Mouse (Mus musculus) brain, embryonic 14.5 days (tissue): Measurements from ENCODE around the gene Zfp661. TPM values are rescaled to one million over a fixed set of nuclear protein-coding genes. Genes with fewer than 3 reads are reported as not detected.
"Not testable (repeated sequence)": the region's sequence is repeated elsewhere in the genome, so short reads cannot be mapped to it uniquely, and the experiment has no call there.

Experiments
- DNase-seq: peaks from one replicate; pipeline ENCODE4 v3.0.0-alpha.2; 2011; ENCODE audit warnings: low read depth
- CTCF ChIP-seq: fragments of 200-500 bp; IDR thresholded peaks from 2 replicates; pipeline ENCODE4 v1.5.1; 2012; ENCODE audit warnings: inconsistent platforms, mild to moderate bottlenecking, moderate library complexity, borderline replicate concordance; ENCODE audit not compliant: insufficient read depth, insufficient read length; ENCODE audit errors: extremely low read depth
- POLR2A ChIP-seq: fragments of 200-500 bp; IDR thresholded peaks from 2 replicates; pipeline ENCODE4 v1.6.1; 2012; ENCODE audit warnings: mild to moderate bottlenecking, inconsistent platforms, borderline replicate concordance; ENCODE audit not compliant: poor library complexity, insufficient read depth, insufficient read length, severe bottlenecking; ENCODE audit errors: extremely low read depth
- polyA plus RNA-seq: library from polyadenylated mRNA; depleted of rRNA; stranded (reverse); fragments of >200 nt; gene quantifications from 2 replicates; pipeline ENCODE4 v1.2.3, GENCODE M21; 2012

Gene Zfp661
- polyA plus RNA-seq, 1 experiment: 9.3 TPM

DNA sequence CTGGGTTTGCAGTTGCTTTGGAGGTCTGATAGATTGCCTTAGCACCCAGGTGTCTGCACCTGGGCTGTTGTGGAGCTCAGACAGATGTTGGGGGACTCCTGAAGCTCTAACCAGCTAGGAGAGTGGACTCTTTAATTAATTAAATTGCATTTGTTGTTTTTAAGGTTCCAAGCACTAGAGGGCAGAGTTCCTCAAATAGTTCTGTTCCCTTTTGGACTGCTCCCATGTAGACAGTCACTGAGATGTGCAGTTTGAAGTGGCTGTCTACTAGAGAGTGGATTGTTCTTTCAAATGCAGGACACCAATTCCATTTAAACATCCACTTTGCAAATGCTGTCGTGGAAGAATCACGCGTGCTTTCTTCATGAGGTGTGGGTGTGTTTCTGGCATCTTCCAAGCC lies 21.3 kb upstream of the Zfp661 start:
- peak; percentile 81 for DNase-seq
- TF ChIP-seq CTCF (peak; percentile 25; the same call in 1 of the 2 replicates), POLR2A (no peak)

DNA sequence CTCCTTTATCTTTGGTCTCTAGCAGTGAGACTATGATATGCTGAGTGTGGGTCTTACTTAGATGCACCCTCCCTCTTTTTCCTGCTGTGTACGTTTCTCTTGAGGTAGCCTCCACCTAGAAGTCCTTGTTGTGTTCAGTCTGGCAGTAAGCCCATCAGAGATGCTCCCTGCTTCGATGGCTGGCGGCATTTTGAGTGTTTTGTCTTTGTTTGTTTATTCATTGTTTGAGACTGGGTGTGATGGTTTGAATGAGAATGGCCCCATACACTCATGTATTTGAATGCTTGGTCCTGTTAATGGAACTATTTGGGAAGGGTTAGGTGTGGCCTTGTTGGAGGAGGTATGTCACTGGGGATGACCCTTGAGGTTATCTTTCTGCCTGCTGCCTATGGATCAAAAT lies 18.3 kb upstream of the Zfp661 start:
- no peak for TF ChIP-seq CTCF
- no peak for TF ChIP-seq POLR2A
- no peak for DNase-seq

DNA sequence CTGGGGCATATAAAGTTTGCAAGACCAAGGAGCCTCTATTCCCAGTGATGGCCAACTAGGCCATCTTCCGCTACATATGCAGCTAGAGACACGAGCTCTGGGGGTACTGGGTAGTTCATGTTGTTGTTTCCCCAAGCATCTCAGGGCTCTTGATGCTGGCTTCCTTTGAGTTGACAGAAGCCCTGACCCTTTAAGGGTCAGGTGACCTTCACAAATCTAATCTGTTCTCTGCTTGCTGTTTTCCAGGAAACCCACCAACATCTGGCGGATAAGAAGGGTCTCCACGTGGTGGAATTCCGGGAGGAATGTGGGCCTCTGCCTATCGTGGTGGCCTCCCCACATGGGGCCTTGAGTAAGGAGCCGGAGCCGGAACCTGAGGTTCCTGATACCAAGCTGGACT lies 16.5 kb upstream of the Zfp661 start:
- not testable (repeated sequence) for DNase-seq

DNA sequence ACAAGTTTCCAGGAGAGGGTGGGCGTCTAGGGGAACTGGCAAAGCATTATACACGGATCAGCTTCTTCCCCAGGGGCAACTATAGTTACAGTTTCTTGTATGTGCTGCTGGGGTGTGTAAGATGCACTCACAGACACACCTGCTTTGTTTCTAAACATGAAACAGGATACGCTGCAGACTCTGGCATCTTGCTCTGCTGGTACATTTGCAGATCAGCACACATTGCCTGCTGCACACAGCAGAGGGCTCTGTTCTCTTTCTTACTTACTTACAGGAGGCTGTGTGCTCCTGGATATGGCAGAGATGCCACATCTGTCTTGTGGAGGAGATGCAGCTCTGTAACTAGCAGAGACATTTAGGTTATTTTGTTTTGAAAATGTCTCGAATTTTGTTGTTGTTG lies 3.9 kb upstream of the Zfp661 start:
- no peak for DNase-seq
- TF ChIP-seq CTCF (no peak), POLR2A (no peak)

DNA sequence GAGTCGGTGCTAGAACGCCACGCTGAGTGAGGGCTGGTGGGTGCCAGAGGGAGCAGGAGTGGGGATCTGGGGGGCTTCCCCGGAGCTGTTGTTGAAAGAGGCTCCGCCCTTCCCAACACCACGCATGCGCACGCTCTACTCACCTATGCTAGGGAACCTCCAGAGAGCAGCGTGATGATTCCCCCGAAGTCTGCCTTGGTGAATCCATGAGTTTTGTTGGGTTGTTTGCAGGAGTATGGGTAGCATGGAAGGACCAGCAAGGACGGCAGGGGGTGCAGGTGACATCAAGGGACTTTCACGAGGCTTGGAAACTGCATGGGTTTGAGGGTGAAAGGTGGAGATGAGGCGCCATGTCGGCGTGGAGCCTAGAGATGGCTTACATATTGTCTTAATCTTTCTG lies 3.3 kb upstream of the Zfp661 start:
- no peak for DNase-seq
- TF ChIP-seq CTCF (no peak), POLR2A (no peak)

DNA sequence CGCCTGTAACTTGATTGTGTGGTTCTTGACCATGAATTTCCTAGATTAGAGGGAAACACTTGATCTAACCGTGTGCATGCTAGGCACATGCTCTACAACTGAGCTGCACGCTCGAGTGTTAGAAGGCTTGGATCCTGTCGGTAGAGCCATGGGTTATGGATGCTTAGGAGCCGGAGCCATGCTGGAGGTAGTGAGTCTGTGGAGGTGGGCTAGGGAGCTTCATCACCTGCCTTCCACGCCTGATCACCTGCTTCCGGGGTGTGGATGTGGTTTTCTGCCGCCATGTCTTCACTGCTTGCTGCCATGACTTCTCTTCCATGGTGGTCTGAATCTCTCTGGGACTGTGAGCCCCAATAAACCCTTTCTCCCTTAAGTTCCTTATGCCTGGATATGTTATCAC lies 2.0 kb upstream of the Zfp661 start:
- no peak for TF ChIP-seq CTCF
- no peak for TF ChIP-seq POLR2A
- DNase-seq: no peak

DNA sequence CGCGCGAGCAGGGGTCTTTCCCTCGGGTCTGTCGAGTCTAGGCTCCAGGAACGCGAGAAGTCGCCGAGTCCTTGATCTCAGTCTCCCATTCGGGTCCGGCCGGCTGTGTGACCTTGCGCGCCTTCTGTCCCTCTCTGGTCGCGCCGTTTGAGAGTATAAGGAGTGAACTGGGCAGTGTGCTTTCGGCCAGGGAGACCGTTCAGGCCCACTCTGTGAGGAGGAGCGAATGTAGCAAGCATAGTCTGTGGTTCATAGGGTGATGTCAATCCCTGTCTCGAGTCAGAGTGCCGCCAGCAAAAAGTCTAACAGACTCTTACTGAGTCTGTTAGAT lies 585 bp upstream of the Zfp661 start:
- TF ChIP-seq CTCF (no peak), POLR2A (no peak)
- DNase-seq: no peak

DNA sequence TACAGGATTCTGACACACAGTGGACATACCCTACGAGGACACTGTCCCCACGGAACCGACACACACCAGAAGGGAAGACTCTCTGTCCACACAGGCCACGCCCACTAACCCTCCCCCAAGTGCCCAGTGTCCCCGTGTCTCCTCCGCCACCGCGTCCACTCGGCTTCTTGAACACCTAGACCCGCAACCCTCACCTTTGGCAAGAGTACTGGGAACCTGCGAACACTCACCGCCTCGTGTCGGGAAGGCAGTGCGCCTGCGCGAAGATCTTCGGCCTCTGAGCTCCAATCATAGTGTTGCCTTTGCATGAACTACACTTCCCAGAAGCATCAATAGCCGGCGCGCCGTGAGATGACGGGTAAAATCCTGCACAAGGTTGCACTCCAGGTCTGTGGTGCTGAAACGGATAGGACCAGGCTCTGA lies 2.4 kb downstream of the Zfp661 start:
- TF ChIP-seq CTCF: no peak
- TF ChIP-seq POLR2A: peak; percentile 48; the same call in 1 of the 2 replicates

DNA sequence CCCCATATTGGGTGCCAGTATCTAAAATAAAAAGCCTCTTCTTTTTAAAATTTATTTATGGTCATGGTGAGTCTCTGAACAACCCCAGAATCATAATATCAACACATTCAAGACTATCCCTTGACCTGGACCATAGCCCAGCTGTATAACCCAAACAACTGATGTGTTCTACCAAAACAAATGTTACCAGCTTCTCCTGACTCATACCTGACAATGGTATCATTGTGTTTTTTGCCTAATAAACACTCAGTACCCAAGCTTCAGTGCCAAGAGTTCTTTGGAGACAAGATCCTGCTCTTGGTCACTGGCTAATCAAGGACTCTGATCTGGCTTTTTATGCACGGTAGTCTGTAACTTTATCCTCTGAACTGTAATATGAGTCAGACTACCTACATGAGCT lies 13.6 kb downstream of the Zfp661 start:
- no peak for DNase-seq
- no peak for TF ChIP-seq POLR2A
- no peak for TF ChIP-seq CTCF

More for the DNA sequence above, 2.4 kb downstream of the Zfp661 start:
- peak; percentile 97 for DNase-seq

DNA sequence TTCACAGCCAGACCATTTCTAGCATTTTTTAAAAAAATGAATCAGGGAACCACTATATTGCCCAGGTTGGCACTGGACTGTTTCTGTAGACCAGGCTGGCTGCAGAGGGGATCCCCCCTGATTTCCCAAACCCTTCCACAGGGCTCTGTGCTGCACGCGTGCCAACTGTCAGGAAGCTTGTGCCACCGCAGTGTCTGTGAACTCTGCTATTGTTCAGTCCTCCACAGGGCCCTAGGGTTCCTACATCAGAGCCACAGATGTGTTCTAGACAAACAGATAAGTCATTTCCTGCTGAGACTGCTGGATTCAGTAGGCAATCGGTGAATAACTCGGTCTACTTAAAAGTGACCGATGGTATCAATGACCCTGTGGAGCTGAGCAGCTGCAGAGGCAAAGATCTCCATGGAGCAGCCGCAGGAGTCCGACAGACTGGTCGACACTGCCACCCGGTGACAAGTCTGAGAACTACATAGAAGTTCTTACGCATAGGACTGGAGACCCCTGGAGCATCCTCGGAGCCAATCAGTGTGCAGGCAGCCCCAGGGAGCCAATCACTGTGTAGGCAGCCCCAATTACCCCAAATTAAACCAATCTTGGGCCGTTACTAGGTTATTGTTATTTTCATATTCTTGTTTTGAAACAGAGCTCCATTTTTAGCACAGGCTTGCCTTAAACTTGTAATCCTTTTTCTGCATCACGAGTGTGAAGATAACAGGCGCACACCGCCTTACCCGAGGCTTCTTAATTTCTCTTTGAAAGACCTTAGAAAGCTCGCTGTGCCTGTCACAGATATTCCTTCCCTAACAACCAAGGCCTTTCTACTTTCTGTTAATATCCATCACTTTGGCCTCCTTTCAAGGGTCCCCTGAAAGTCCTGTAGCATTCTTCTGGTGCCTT lies 27.6 kb downstream of the Zfp661 start:
- TF ChIP-seq CTCF (peak; percentile 95), POLR2A (no peak)
- peak; percentile 97 for DNase-seq

DNA sequence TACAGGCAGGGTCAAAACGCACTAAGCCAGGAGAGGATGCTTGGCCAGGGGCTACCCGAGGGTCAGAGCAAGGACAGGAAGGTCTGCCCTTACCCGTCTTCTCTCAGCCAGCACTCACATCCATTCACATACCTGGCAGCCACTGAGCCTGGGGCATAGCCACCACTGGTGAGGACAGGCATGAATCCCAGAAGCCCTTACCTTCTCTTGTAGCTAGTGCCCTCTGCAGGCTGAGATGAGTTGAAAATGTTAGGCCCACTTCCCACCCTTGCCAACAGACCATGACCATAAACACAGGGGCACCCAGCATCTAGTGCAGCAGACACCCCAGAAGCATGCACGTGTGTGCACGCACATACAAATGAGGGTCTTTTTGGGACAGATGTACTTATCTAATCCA lies 35.8 kb downstream of the Zfp661 start:
- DNase-seq: peak; percentile 51
- TF ChIP-seq POLR2A (no peak), CTCF (peak; percentile 37; the same call in 1 of the 2 replicates)

DNA sequence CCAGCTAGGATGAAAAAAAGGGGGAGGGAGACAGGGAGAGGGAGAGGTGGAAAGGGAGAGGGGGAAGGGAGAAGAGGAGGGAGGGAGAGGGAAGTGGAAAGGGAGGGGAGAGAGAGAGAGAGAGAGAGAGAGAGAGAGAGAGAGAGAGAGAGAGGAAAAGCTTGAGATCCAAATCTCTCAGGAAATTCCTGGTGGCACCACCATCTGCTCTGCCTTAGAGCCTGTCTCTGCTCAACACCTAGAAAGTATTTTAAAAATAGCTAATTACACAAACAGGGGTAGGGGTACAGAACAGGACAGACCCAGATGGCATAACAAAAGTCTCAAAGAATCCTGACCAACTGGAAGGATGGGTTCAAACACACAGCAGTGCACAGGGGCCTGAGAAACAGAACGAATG lies 36.4 kb downstream of the Zfp661 start:
- no peak for DNase-seq

More for the DNA sequence above, 36.4 kb downstream of the Zfp661 start:
- no peak for TF ChIP-seq CTCF
- no peak for TF ChIP-seq POLR2A
